Mouse (Mus musculus) heart, adult 18-20 months (tissue): Measurements from ENCODE around the gene Ppm1k. TPM values are rescaled to one million over a fixed set of nuclear protein-coding genes. Genes with fewer than 3 reads are reported as not detected.
"Not testable (repeated sequence)": the region's sequence is repeated elsewhere in the genome, so short reads cannot be mapped to it uniquely, and the experiment has no call there.

Source experiments
- DNase-seq, 2 experiments: peaks; one replicate each; pipeline ENCODE4 v3.0.0; 2021 to 2022; ENCODE audit warnings: mixed read lengths in 1 of 2
- total RNA-seq, 2 experiments: library from RNA; stranded (reverse); gene quantifications; 2 replicates each; pipeline ENCODE4 v1.2.3; 2021

The Ppm1k gene
- total RNA-seq, 2 experiments from 2014 or later: 77.8 to 101 TPM

DNA sequence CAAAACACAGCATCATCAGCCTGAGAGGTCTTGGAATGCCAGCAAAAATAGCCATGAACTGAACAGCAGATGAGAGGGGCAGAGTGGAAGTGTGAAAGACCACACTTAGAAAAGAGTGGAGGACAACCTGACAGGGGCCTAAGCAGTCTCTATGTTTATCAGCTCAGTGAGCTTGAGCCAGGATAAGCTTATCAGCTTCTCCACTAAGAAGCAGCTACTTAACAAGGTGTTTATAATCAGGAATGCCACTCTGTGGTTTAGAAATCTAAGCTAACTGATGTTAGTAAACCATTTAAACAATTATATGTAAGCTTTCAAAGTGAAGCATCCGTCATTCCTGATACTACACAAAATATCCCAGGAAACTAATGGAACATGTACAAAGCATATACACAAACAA is 3.2 kb downstream of the Ppm1k start:
- DNase-seq: no peak

GRCm38 (mm10) chr6:57531441-57531840 is 3.8 kb downstream of the Ppm1k start:
- DNase-seq: peak; percentile 27 to 36

- DNase-seq: no peak
Observed at GRCm38 (mm10) chr6:57531011-57531410, 4.3 kb downstream of the Ppm1k start.

GRCm38 (mm10) chr6:57529336-57529845 is 5.9 kb downstream of the Ppm1k start:
- DNase-seq: no peak

DNA sequence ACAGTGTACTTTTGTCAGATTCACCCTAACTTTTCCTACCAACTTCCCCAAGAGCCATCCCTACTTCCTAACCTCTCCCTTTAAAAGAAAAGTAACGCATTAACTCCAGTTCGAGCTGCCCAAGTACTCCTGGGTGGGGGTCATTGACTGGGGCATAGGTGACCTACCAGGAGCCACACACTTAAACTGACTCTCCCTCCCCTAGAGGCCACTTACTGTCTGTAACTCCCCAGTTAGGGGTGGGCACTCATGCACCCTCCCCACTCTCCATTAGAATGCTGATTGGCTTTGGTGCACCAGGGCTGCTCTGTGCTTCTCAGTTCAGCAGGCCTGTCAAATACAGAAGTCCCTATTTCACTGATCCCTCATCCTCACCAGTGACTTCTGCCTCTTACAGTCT is 8.3 kb downstream of the Ppm1k start:
- no peak for DNase-seq

DNA sequence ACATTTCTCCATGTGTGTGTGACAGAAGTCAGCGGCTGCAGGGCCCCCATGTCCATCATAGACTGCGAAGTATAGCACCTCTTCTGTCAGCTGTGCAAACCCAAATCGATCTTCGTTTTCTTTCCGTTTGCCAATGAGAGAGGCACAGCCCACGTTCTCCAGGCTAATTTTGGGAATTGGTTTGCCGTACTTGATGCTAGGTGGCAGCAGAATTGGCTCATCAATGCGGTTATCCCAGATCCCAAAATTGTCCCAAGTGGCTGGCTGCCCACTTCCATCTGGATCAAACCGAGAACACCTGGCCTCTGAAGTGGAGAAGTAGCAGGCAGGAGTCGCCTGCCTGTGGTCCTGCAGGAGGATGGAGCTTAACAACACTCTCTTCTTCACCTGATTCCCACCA is 10.5 kb downstream of the Ppm1k start:
- no peak for DNase-seq

DNA sequence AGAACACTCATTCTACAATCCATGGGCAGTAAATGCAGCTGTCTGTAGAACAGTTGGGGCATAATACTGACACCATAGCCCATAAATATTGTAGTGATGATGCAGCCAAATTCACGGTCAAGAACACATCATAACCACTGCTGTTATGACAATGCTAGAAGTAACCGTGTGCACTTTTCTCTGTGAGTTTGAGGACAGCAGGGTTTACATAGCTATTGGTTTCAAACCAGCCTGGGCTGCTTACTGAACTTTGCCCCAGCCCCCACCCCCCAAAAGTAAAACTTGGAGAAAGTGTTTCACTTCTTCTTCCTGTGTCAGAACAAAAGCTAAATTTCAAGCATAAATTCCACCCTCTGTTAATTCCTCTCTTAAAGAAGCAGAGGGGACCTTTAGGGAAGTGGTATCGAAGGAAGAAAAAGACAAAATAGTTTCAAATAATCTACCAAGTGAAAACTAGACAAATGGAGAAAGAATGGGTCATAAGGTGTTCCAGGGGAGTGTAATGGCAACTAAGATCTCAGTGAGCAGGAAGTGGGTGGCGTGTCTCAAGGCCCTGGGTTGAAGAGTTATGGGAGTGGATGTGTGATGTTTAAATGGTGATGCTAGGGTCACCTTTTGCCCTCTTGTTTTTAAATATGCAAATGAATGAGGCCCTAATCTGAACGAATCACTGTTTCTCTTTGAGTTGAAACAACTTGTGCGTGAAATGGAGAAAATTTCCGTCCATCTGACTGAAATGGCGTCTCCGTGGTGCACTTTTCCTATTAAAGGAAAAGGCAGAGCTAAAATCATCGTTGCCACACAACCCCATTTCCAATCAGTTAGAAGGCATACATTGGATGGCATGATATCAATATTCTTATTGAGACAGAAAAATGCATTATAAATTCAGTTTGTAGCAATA is 14.3 kb downstream of the Ppm1k start:
- no peak for DNase-seq

DNA sequence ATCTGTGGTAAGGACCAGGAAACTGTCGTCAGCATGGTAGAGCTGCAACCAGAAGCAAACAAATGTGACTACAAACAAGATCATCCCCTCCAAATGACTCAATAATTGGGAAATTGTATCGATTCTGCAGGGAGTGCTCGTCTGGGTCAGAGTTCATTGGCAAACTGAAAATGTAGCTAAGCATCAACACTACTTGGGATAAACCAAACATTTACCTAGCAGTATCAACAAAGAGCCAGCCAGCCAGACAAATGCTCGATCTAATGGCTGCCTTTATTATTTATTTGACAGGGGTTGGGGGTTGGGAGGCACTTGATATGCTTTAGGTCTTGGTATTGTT is 21.3 kb downstream of the Ppm1k start:
- DNase-seq: no peak

DNA sequence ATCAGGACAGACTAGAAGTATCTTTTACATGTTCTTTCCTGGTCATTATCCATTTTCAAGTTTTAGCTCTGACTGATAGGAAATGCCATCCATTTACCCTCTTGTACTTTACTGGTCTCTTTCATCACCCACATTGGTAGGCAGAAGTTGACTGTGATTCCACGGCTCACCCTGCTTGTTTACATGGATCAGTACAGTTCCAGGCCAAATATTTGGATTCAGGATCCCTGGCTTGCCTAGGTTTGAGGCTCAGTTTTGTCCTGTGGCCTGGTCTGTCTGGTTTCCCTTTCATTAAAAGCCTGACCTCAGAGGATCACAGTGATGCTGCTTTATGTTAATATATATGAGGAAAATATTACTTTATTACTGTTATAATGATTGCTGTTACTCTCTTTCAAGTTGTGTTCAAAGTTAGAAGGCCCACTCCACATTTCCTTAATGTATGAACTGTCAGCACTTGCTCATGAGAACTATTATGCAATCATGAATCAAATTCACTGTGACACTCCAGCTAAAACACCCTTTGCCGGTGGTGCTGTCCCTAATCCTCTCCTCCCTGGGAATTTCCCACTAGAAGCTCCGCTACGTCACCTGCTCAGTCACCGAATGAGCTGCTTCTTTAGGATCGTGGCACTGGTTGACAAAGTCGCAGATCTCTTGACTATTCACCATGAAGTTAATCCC is 21.8 kb downstream of the Ppm1k start:
- no peak for DNase-seq

GRCm38 (mm10) chr6:57511899-57512298 is 23.4 kb downstream of the Ppm1k start:
- no peak for DNase-seq

DNA sequence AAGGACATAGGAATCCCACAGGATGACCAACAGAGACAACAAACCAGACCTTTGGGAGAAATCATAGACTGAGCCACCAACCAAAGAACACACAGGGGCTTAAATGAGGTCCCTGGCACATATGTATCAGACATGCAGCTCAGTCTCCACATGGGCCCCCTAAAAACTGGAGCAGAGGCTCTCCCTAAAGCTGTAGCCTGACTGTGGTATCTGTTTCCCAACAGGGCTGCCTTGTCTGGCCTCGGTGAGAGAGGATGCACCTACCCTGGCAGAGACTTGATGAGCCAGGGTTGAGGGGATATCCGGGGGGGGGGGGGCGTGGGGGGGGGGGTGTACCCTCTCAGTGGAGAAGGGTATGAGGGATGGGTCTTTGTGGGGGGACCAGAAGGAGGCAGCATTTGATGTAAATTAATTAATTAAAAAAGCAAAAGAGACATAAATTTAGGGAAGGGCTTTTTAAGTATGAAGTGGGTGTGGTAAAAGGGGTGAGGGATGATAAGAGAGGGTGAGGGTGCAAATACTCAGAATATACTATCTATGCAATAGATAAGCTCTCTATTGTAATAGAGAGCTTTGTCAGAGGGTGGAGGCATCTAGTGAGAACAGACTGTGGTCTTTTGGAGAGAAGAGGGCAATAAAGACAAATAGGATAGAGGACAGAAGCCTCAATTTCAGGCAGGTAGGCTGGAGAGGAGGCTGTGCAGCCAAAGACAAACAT is 31.4 kb downstream of the Ppm1k start:
- no peak for DNase-seq

DNA sequence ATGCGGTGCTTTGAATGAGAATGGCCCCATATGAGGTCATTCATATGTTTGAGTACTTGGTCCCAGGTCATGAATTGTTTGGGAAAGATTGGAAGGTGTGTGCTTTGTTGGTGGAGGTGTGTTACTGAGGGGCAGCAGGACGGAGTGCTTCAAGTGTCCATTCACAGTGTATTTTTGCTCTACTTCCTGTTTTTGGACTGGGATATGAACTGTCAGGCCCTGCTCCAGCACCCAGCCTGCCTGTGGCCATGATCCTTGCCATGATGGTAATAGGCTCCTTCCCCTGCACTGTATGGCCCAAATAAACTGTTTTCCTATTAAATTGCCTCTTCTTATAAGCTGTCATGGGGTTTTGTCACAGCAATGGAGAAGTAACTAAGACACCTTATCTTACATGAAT is 36.1 kb downstream of the Ppm1k start:
- DNase-seq: no peak

GRCm38 (mm10) chr6:57468161-57468560 is 67.1 kb downstream of the Ppm1k start:
- DNase-seq: not testable (repeated sequence)

Other genes starting within 250 kb of the Ppm1k start
- gene Vmn1r16, start 206.0 kb downstream of the Ppm1k start, total RNA-seq: not detected
- gene Vmn1r17, start 171.7 kb downstream of the Ppm1k start, total RNA-seq: not detected
- not detected for gene Vmn1r18, start 139.7 kb downstream of the Ppm1k start, total RNA-seq
- gene Vmn1r19, start 131.7 kb downstream of the Ppm1k start, total RNA-seq: not detected
- gene Vmn1r20, start 106.5 kb downstream of the Ppm1k start, total RNA-seq: not detected
- gene Herc6, start 45.5 kb upstream of the Ppm1k start, total RNA-seq: 1 to 10 TPM; 2.7 to 6.6 TPM
- 10 to 100 TPM; 22.1 to 23.2 TPM for gene Pyurf, start 156.6 kb upstream of the Ppm1k start, total RNA-seq
- gene Lancl2, start 167.1 kb upstream of the Ppm1k start, total RNA-seq: 10 to 100 TPM; 13.6 to 13.8 TPM